In genomic region chr6:30092816-30093215, GRCm38 (mm10) we compare ENCODE assay signal across 17 mouse cellular contexts.
"Had no signal": no experiment of that assay in that cellular context is flagged by ENCODE, and none has a peak within 500 bp of the region (broad histone marks: within the 10 kb centered on the region; RNA-seq: fewer than 3 reads in every experiment).

No protein-coding gene starts in this region.

- H3K9ac ChIP-seq: liver, embryonic 12.5 days; liver, embryonic 14.5 days; midbrain, embryonic 12.5 days; neural tube, embryonic 13.5 days; neural tube, embryonic 15.5 days had no signal

- ATAC-seq: liver, embryonic 12.5 days; midbrain, embryonic 16.5 days had no signal

- H3K27me3 ChIP-seq: liver, embryonic 12.5 days; midbrain, embryonic 12.5 days; neural tube, embryonic 13.5 days; neural tube, embryonic 15.5 days had no signal

- H3K9me3 ChIP-seq: liver, embryonic 12.5 days; midbrain, embryonic 10.5 days; midbrain, embryonic 12.5 days; neural tube, embryonic 13.5 days; neural tube, embryonic 15.5 days had no signal

- H3K27ac ChIP-seq: liver, embryonic 12.5 days; liver, embryonic 14.5 days; midbrain, embryonic 10.5 days; midbrain, embryonic 12.5 days; neural tube, embryonic 13.5 days; neural tube, embryonic 15.5 days had no signal

- H3K4me3 ChIP-seq: liver, embryonic 12.5 days; midbrain, embryonic 10.5 days; midbrain, embryonic 12.5 days; myocyte; neural tube, embryonic 13.5 days; neural tube, embryonic 15.5 days had no signal

- H3K4me1 ChIP-seq: midbrain, embryonic 10.5 days; midbrain, embryonic 12.5 days; neural tube, embryonic 13.5 days; neural tube, embryonic 15.5 days had no signal

- H3K4me2 ChIP-seq: liver, embryonic 12.5 days; midbrain, embryonic 12.5 days; neural tube, embryonic 13.5 days; neural tube, embryonic 15.5 days had no signal

- DNase-seq: midbrain, embryonic 14.5 days; retina, postnatal 1 day; right cerebral cortex, adult 18-20 months; right cerebral cortex, postnatal 25 days; right cerebral cortex, postnatal 4 days; spleen, adult 18-20 months; thymus, adult 18-20 months; thymus, postnatal 14 days; thymus, postnatal 36 days had no signal
